8 mouse cellular contexts compared by ENCODE assay signal in genomic region chr3:103914732-103915508, GRCm38 (mm10). TPM values are rescaled to one million over a fixed set of nuclear protein-coding genes. Genes with fewer than 3 reads are reported as not detected.
DNase-seq lines count a peak whose midpoint lies in the region; ATAC-seq lines count a peak whose summit lies in the region.

No protein-coding gene starts in this region.

- peak; percentile 39 for DNase-seq in gastrocnemius, adult 18-20 months (ENCODE audit: low spot score)
- DNase-seq in gastrocnemius, postnatal 14 days = no peak
- peak; percentile 70 for DNase-seq in adipocyte (ENCODE audit: low spot score)
- peak; percentile 71 to 72 for DNase-seq in heart, postnatal 10 days
- DNase-seq in layer of hippocampus, adult 9-11 months = peak; percentile 38
- DNase-seq in lung, postnatal 14 days = peak; percentile 48
- peak; percentile 21 for DNase-seq in retina, postnatal 7 days (ENCODE audit: low read depth, low spot score)

- intact Hi-C loops in gastrocnemius, postnatal 14 days (cut with DNase I; ENCODE audit: low total_unique reads) = loop anchor here (10.0 kb wide), 1 partner anchor 50 kb away; the partner anchor contains the start of gene Phtf1
- intact Hi-C loops in heart, postnatal 10 days (cut with DNase I) = loop anchor here (2.0 to 5.0 kb wide), 2 partner anchors 52 to 527 kb away; no protein-coding TSS in a partner anchor

- ATAC-seq in erythroid progenitor cell, adult 5-6 weeks (replicated peaks; ENCODE audit: low FRiP score, poor library complexity, severe bottlenecking) = peak; percentile 40

RNA-seq across cellular contexts. Expression of gene Rsbn1, which starts 1.0 kb away (rescaled TPM):
- 1 to 10 TPM; 6.9 to 7.9 TPM for total RNA-seq in gastrocnemius, adult 18-20 months (2021)
- total RNA-seq in gastrocnemius, postnatal 14 days (2021) = 1 to 10 TPM; 6.0 to 7.2 TPM
- 27.4 and 38.6 TPM in 2 replicates for total RNA-seq in erythroid progenitor cell, adult 5-6 weeks (2015; ENCODE audit: low replicate concordance)
- 35.8 and 36.2 TPM in 2 replicates for total RNA-seq in erythroid progenitor cell, adult 5-6 weeks (2017; ENCODE audit: low replicate concordance)
- 10 to 100 TPM; 10.2 to 10.3 TPM for total RNA-seq in heart, postnatal 10 days (2021)

RNA-seq across cellular contexts. Expression of gene Phtf1, which starts 53.0 kb away (rescaled TPM):
- 1 to 10 TPM; 3.8 to 4.1 TPM for total RNA-seq in gastrocnemius, adult 18-20 months (2021)
- total RNA-seq in gastrocnemius, postnatal 14 days (2021) = 1 to 10 TPM; 6.1 to 6.3 TPM
- total RNA-seq in erythroid progenitor cell, adult 5-6 weeks (2015; ENCODE audit: low replicate concordance) = 3.4 and 13.3 TPM in 2 replicates
- total RNA-seq in erythroid progenitor cell, adult 5-6 weeks (2017; ENCODE audit: low replicate concordance) = 5.6 and 20.7 TPM in 2 replicates
- total RNA-seq in heart, postnatal 10 days (2021) = 10 to 100 TPM; 11.2 to 12.4 TPM

RNA-seq across cellular contexts. Expression of gene Ptpn22, which starts 55.3 kb away (rescaled TPM):
- under 1 TPM; 0.17 to 0.25 TPM for total RNA-seq in gastrocnemius, adult 18-20 months (2021)
- under 1 TPM; 0.37 to 0.75 TPM for total RNA-seq in gastrocnemius, postnatal 14 days (2021)
- total RNA-seq in erythroid progenitor cell, adult 5-6 weeks (2015; ENCODE audit: low replicate concordance) = 19.7 and 32.1 TPM in 2 replicates
- 10.3 and 10.7 TPM in 2 replicates for total RNA-seq in erythroid progenitor cell, adult 5-6 weeks (2017; ENCODE audit: low replicate concordance)
- under 1 TPM; 0.47 to 0.72 TPM for total RNA-seq in heart, postnatal 10 days (2021)

Comparison
In these comparisons a context has a peak if more than half of its experiments do, and no peak if none do; other contexts are left out.
1. RNA of gene Ptpn22, which starts 55.3 kb away (total RNA-seq): 10.3 to 32.1 TPM in erythroid progenitor cell, adult 5-6 weeks; 0.37 to 0.75 TPM in gastrocnemius, postnatal 14 days, 0.47 to 0.72 TPM in heart, postnatal 10 days and 0.17 to 0.25 TPM in gastrocnemius, adult 18-20 months; every median in the first group is over 4 times any median in the second.